Mouse (Mus musculus) neural tube, embryonic 11.5 days (tissue): Measurements from ENCODE around the gene Rtn4rl1. TPM values are rescaled to one million over a fixed set of nuclear protein-coding genes. Genes with fewer than 3 reads are reported as not detected.
"Not testable (repeated sequence)": the region's sequence is repeated elsewhere in the genome, so short reads cannot be mapped to it uniquely, and the experiment has no call there.

Source experiments
- ATAC-seq: fragments of 200-750 bp; cut with Nextera tagmentation; 2 replicates; pipeline ENCODE4 v1.8.0; 2017; ENCODE audit warnings: moderate number of reproducible peaks, mild to moderate bottlenecking, moderate TSS enrichment, moderate library complexity; ENCODE audit not compliant: insufficient read depth, low FRiP score, low TSS enrichment
- DNase-seq: peaks from one replicate; pipeline ENCODE4 v3.0.0-alpha.2; 2015; ENCODE audit warnings: low spot score
- H3K27ac ChIP-seq: fragments of 300-500 bp; sonication (generic); 2 replicates; pipeline ENCODE4 v1.5.1; 2014; ENCODE audit warnings: low read depth, mild to moderate bottlenecking, low read length
- H3K27me3 ChIP-seq: fragments of 300-500 bp; sonication (generic); 2 replicates; pipeline ENCODE4 v1.6.1; 2014; ENCODE audit warnings: mild to moderate bottlenecking, low read length, mixed read lengths; ENCODE audit not compliant: control insufficient read depth, insufficient read depth
- H3K36me3 ChIP-seq: fragments of 300-500 bp; sonication (generic); 2 replicates; pipeline ENCODE4 v1.6.1; 2014; ENCODE audit warnings: mild to moderate bottlenecking, low read length, moderate library complexity, mixed read lengths; ENCODE audit not compliant: control insufficient read depth, insufficient read depth
- H3K4me1 ChIP-seq: fragments of 300-500 bp; sonication (generic); 2 replicates; pipeline ENCODE4 v1.6.1; 2014; ENCODE audit warnings: low read length, mixed read lengths; ENCODE audit not compliant: control insufficient read depth, insufficient read depth
- H3K4me2 ChIP-seq: fragments of 300-500 bp; sonication (generic); 2 replicates; pipeline ENCODE4 v1.6.1; 2014; ENCODE audit warnings: low read depth, mild to moderate bottlenecking, moderate library complexity
- H3K4me3 ChIP-seq: fragments of 300-500 bp; sonication (generic); 2 replicates; pipeline ENCODE4 v1.5.1; 2014; ENCODE audit warnings: low read depth, low read length
- H3K9ac ChIP-seq: fragments of 300-500 bp; sonication (generic); 2 replicates; pipeline ENCODE4 v1.6.1; 2014; ENCODE audit warnings: mild to moderate bottlenecking, low read length
- H3K9me3 ChIP-seq: fragments of 300-500 bp; sonication (generic); 2 replicates; pipeline ENCODE4 v1.6.1; 2016; ENCODE audit warnings: low read length; ENCODE audit not compliant: control insufficient read depth
- WGBS: fragments of 180-500 bp; shearing (Covaris S2); extraction: QIAGEN DNeasy Blood & Tissue Kit; methylation state at CpG from one replicate; pipeline ENCODE4 v1.1.7; 2014; 5-methylcytosine and 5-hydroxymethylcytosine counted together
- polyA plus RNA-seq: library from polyadenylated mRNA; unstranded; fragments of >200 nt; fragmentation: Nextera tagmentation; extraction: Ambion mirVana; gene quantifications from 2 replicates; pipeline ENCODE4 v1.2.1, GENCODE M21; 2014

Gene Rtn4rl1
- polyA plus RNA-seq, 1 experiment from 2014 or later = 6.0 TPM

- not testable (repeated sequence) for ATAC-seq, H3K9me3 ChIP-seq, DNase-seq, H3K36me3 ChIP-seq, H3K9ac ChIP-seq, H3K4me3 ChIP-seq, H3K4me2 ChIP-seq, H3K27ac ChIP-seq
- Histone ChIP-seq H3K4me1 (peaks cover 27% of the 10 kb centered on the region), H3K27me3 (peaks cover 37% of the 10 kb centered on the region)
- WGBS = 75% methylated on average over 6 of the region's 6 CpGs
These were observed 19.0 kb upstream of the Rtn4rl1 start for GRCm38 (mm10) chr11:75174574-75174973.

- 53% methylated on average over 12 of the region's 12 CpGs for WGBS
- no peak overlapping the region for H3K27ac ChIP-seq
These were observed 15.6 kb upstream of the Rtn4rl1 start for GRCm38 (mm10) chr11:75178011-75178410.

GRCm38 (mm10) chr11:75178672-75179208, 14.8 kb upstream of the Rtn4rl1 start, which contains the start of gene Ovca2:
Ovca2 (minus strand) TSS chr11:75178835.
- H3K36me3 ChIP-seq = no peaks in the 10 kb centered on the region; the same call in none of the 2 replicates
- H3K9me3 ChIP-seq = no peaks in the 10 kb centered on the region
- under 1% methylated on average over 29 of the region's 33 CpGs for WGBS
- H3K9ac ChIP-seq = peak within 1 kb of the TSS; percentile 79
- H3K4me1 ChIP-seq = peaks cover 10% of the 10 kb centered on the region
- DNase-seq = peak; percentile 91
- peak within 1 kb of the TSS; percentile 79 for H3K27ac ChIP-seq
- peak within 1 kb of the TSS; percentile 97 for H3K4me2 ChIP-seq
- H3K27me3 ChIP-seq = no peaks in the 10 kb centered on the region
- H3K4me3 ChIP-seq = peak within 1 kb of the TSS; percentile 85
- ATAC-seq = peak; percentile 93

More at GRCm38 (mm10) chr11:75178011-75178410, 15.6 kb upstream of the Rtn4rl1 start:
- peaks cover 12% of the 10 kb centered on the region for H3K4me1 ChIP-seq
- H3K4me2 ChIP-seq = peak overlapping the region; percentile 97
- no peak for ATAC-seq
- no peak for DNase-seq
- peaks cover 2% of the 10 kb centered on the region for H3K27me3 ChIP-seq
- no peaks in the 10 kb centered on the region; the same call in none of the 2 replicates for H3K36me3 ChIP-seq
- H3K9ac ChIP-seq = peak overlapping the region; percentile 79
- peak overlapping the region; percentile 85 for H3K4me3 ChIP-seq
- no peaks in the 10 kb centered on the region for H3K9me3 ChIP-seq

- no peaks in the 10 kb centered on the region for H3K9me3 ChIP-seq
- WGBS = 80% methylated on average over 2 of the region's 2 CpGs
- no peaks in the 10 kb centered on the region for H3K27me3 ChIP-seq
- H3K4me3 ChIP-seq = no peak overlapping the region
- ATAC-seq (no peak), DNase-seq (no peak)
- no peak overlapping the region for H3K4me2 ChIP-seq
- H3K9ac ChIP-seq = no peak overlapping the region
- no peaks in the 10 kb centered on the region; the same call in none of the 2 replicates for H3K36me3 ChIP-seq
- no peaks in the 10 kb centered on the region for H3K4me1 ChIP-seq
- no peak overlapping the region for H3K27ac ChIP-seq
These were observed 9.5 kb upstream of the Rtn4rl1 start for GRCm38 (mm10) chr11:75183917-75184570.

- Histone ChIP-seq H3K9ac (no peak overlapping the region), H3K27me3 (no peaks in the 10 kb centered on the region), H3K4me2 (no peak overlapping the region), H3K9me3 (no peaks in the 10 kb centered on the region), H3K4me3 (no peak overlapping the region), H3K4me1 (peaks cover 1% of the 10 kb centered on the region; the same call in 1 of the 2 replicates), H3K36me3 (no peaks in the 10 kb centered on the region; the same call in none of the 2 replicates), H3K27ac (no peak overlapping the region)
- no peak for DNase-seq
- ATAC-seq = no peak
- WGBS = 89% methylated on average over 5 of the region's 5 CpGs
These were observed 9.0 kb upstream of the Rtn4rl1 start for GRCm38 (mm10) chr11:75184573-75184972.

GRCm38 (mm10) chr11:75184986-75185385, 8.6 kb upstream of the Rtn4rl1 start:
- H3K9me3 ChIP-seq = no peaks in the 10 kb centered on the region
- no peak for ATAC-seq
- H3K9ac ChIP-seq = no peak overlapping the region
- no peak overlapping the region for H3K27ac ChIP-seq
- H3K4me3 ChIP-seq = no peak overlapping the region
- no peaks in the 10 kb centered on the region; the same call in none of the 2 replicates for H3K36me3 ChIP-seq
- no peak for DNase-seq
- 58% methylated on average over 2 of the region's 2 CpGs for WGBS
- peaks cover 4% of the 10 kb centered on the region; the same call in 1 of the 2 replicates for H3K4me1 ChIP-seq
- H3K27me3 ChIP-seq = no peaks in the 10 kb centered on the region
- H3K4me2 ChIP-seq = no peak overlapping the region

- Histone ChIP-seq H3K36me3 (no peaks in the 10 kb centered on the region), H3K4me3 (peak overlapping the region; percentile 74), H3K9ac (peak overlapping the region; percentile 58), H3K4me2 (peak overlapping the region; percentile 79), H3K27me3 (peaks cover 33% of the 10 kb centered on the region), H3K4me1 (peaks cover 20% of the 10 kb centered on the region), H3K9me3 (no peaks in the 10 kb centered on the region), H3K27ac (no peak overlapping the region)
- ATAC-seq (0 out of 2 replicates have a peak, but pooled peaks have one; percentile 49), DNase-seq (no peak)
- under 1% methylated on average over 22 of the region's 22 CpGs for WGBS
These were observed 3.7 kb upstream of the Rtn4rl1 start for GRCm38 (mm10) chr11:75189713-75190370.

- peak; percentile 62; the same call in 1 of the 2 replicates for ATAC-seq
- Histone ChIP-seq H3K27me3 (peaks cover 38% of the 10 kb centered on the region), H3K36me3 (no peaks in the 10 kb centered on the region), H3K4me2 (peak overlapping the region; percentile 79), H3K27ac (no peak overlapping the region), H3K4me1 (peaks cover 25% of the 10 kb centered on the region), H3K9me3 (no peaks in the 10 kb centered on the region), H3K9ac (peak overlapping the region; percentile 58), H3K4me3 (peak overlapping the region; percentile 74)
- 0% methylated on average over 24 of the region's 24 CpGs for WGBS
- peak; percentile 89 for DNase-seq
These were observed 3.2 kb upstream of the Rtn4rl1 start for GRCm38 (mm10) chr11:75190371-75190724.
